Mouse (Mus musculus) cerebellum, adult 18-20 months (tissue): ENCODE data around the gene Ccdc85a.

Experiments
- DNase-seq, 2 experiments: peaks; one replicate each; pipeline ENCODE4 v3.0.0; 2021

The Ccdc85a gene

DNA sequence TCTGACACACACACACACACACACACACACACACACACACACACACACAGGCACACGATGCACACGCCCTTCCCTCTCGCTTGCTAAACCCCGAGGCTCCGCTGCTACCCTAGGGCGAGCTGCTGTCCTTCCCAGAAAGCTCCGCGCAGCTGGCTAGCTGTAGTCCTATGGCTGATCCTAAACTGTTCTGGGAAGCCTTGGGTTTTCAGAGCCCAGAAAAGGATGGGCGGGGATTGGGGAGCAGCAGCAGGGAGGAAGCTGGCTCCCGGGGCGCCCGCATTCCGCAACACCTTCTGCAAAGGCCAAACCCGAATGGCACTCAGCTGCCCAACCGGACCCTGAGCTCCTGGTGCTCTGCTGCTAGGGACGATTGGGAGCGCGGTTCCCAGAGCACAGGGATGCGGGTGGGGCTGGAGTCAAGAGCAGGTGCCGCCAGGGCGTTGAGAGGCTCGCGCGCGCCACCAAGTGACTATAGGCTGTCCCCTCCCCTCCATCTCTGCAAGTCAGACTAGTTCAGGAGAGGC lies at the start of gene Ccdc85a:
Ccdc85a (minus strand) TSS at position 414 of the 524 bp plus-strand sequence.
- peak; percentile 54 to 63 for DNase-seq

- DNase-seq, result no peak
Observed at GRCm38 (mm10) chr11:28633571-28634125, 49.5 kb upstream of the Ccdc85a start.

- DNase-seq, result no peak
Observed at GRCm38 (mm10) chr11:28633093-28633492, 49.0 kb upstream of the Ccdc85a start.

DNA sequence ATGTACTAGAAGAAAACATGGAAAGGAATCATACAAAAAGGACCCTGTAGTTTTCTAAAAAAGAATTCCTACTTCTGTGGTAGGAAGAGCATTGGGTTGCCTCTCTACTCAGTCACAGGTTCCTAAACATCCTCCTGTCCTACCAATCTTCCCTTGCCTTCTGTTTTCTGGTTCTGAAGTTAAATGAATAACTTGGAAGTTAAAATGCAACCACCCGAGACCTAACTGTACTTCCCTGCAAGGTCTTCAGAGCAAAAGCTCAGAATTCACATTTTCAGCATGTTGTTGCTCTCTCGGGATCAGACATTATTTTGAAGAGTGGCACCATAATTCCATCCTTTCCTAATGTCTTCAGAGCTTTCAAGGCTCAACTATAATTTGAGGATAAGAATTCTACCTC lies 46.6 kb upstream of the Ccdc85a start:
- no peak for DNase-seq

DNA sequence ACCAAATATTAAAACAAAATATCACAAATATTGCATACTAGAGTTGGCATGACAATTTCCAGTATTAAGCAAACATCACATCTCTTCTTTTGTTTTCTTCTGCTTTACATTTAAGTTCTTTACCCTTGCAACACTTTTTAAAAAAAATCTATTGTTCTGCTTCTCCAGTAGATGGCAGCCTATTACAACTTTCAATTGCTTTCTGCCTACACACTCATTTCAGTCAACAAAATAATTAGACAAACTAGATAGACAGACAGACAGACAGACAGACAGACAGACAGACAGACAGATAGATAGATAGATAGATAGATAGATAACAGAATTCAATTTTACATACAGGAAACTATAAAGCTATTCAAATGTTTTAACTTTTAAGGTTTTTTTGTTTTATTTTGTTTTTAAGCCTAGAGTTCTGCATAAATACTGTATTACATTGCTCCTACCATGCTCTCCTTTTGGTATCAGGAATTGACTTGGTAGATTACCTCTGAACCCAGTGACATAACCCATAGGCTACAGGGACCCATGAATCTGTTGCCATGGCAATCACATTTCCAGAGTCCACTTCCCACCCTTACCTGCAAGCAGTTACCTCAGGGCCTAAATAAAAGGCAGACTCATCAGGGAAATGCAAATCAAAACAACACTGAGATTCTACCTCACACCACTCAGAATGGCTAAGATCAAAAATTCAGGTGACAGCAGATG lies 26.8 kb upstream of the Ccdc85a start:
- DNase-seq, result no peak

DNA sequence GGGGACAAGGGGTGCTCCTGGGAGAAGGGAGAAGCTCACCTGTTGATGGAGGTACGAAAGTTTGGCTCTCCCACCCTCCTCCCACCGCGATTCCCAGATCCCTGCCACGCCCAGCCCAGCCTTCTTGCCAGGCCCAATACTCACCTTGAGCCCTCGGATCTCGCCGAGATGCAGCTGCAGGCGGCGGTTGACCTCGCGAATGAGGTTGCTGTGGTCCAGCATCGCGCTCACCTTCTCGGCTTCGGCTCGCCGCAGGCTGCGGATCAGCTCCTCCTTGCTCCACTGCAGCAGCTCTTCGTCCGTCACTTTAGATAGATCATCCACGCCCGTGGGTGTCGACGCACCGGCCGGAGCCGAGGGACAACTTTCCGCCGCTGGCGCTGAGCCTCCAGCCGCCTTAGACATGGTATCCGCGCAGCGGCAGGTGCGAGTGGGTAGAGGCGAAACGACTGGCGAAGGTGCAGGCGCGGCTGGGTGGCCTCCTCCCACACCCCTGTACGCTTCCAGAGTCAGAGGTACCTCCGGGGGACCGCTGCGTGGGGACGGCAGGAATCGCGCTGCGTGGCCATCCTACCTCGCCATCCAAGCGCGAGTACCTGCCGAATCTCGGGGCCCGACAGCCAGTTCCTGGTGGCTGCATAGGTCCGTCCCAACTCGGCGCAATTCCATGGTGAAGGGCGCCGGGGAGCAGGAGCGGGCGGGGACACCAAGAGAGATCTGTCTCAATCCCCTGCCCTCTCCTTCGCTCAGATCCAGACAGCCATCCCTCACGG lies 800 bp downstream of the Ccdc85a start:
- DNase-seq, result peak in 1 of 2 experiments; percentile 18

- DNase-seq, result no peak
Observed at GRCm38 (mm10) chr11:28582218-28582617, 1.9 kb downstream of the Ccdc85a start.

GRCm38 (mm10) chr11:28572423-28572822 lies 11.7 kb downstream of the Ccdc85a start:
- DNase-seq, result no peak

DNA sequence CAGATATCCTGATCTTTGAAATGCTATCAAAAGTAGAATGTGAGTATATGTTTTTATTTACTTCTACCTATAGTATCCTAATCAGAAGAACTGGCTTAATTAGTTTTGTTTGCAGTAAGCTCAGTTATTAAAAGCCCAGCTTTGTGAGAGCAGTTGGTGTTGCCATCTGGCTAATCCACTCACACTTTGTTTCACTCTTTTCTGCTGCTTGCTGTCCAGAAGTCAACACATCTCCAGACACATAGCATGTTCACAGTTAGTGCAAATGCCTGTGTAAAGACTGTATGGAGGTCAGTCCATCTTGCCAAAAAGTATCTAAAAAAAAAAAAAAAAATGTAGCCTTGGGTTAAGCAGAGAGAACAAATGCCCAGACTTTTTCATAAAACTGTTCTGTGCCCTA lies 27.7 kb downstream of the Ccdc85a start:
- no peak for DNase-seq

- no peak for DNase-seq
Observed at GRCm38 (mm10) chr11:28543429-28543828, 40.7 kb downstream of the Ccdc85a start.

GRCm38 (mm10) chr11:28541307-28541706 lies 42.8 kb downstream of the Ccdc85a start:
- DNase-seq, result no peak

DNA sequence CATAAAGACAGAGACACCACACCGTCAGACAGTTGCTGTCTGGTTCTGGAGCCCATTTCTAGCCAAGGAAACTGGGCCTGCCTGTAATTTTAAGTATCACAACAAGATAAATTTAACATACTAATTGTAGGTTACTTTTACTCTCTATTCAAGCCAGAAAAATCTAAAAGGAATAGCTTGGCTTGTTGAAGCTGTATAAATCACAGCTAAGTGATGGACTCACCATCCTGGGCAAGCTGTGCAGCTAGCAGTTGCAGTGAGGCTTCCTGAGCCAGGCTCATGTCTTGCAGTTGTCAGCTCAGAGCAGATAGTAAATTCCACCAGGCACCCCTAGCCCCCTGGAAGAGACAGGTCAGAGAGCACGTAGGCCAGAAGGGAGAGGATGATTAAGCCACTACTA lies 50.8 kb downstream of the Ccdc85a start:
- DNase-seq, result no peak

- no peak for DNase-seq
Observed at GRCm38 (mm10) chr11:28501190-28501589, 82.9 kb downstream of the Ccdc85a start.

GRCm38 (mm10) chr11:28497034-28497433 lies 87.1 kb downstream of the Ccdc85a start:
- no peak for DNase-seq

GRCm38 (mm10) chr11:28493362-28493761 lies 90.8 kb downstream of the Ccdc85a start:
- DNase-seq, result no peak

DNA sequence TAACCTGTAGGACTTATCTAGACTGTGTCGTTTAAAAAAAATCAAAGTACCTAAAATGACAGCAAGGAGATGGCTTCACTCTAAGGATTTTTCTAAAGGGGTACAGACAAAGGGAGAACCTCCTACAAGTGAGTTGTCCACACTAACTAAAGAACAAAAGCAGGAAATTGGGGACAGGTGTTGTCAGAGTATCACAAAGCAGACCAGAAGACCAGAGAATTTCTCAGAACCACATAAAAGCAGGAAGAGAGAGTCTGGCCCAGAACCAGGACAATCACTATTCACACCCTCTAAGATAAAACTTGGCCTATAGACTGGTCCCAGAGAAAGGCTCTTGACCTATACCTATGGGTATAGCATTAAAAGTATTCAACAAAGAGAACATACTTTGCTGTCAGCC lies 92.8 kb downstream of the Ccdc85a start:
- DNase-seq, result no peak

- DNase-seq, result no peak
Observed at GRCm38 (mm10) chr11:28484083-28484729, 99.9 kb downstream of the Ccdc85a start.

DNA sequence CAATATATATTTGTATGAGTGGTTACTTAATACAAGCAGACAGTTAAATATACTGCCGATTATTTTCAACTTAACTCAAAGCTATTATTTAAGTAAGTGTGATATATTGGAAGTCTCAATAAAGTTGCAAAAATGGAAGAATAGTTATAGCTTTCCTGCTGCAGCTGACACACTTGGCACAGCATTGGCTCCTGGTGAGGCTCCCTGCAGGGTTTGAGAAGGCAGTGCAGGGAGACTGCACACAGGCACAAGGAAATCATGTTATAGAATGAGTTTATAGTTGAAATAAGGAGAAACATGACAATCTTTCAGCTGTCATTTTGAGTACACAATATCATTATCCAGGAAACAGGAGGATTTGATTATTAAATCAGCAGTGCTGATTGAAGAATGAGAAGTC lies 107.0 kb downstream of the Ccdc85a start:
- no peak for DNase-seq

DNA sequence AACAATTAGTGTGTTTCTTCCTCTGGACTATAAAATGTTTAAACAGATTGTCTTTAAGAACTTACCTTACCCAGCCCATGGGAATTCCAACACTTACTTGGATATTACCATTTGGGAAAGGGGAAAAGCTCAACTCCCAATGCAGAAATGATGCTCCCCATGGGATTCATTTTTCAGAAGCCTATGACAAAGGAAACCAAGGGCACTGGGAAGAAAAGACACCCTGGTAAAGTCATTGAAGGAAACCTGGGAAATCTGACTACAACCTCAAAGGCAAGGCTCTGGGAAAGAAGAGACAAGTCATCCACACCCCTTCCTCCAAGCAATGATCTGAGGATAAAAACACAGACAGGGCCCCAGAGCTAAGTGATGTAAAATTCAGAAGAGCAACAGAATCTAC lies 118.4 kb downstream of the Ccdc85a start:
- DNase-seq, result no peak

DNA sequence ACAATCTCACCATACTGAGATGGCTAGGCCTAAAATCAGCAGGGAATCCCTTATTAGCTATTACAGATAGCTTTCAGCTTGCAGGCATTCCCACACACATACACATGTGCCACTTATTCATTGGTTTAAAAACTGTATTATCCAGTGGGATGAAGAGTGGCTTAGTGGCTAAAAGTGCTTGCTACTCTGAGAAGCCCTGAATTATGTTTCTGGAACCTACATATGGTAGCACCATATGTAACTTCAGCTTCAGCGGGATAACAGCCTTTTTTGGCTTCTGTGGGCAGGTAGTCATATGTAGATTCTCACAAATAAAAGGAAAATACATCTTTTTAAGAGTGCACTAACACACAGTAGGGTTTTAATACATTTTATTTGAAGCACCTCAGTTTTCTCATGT lies 119.2 kb downstream of the Ccdc85a start:
- DNase-seq, result no peak

GRCm38 (mm10) chr11:28459165-28459564 lies 125.0 kb downstream of the Ccdc85a start:
- DNase-seq, result no peak

DNA sequence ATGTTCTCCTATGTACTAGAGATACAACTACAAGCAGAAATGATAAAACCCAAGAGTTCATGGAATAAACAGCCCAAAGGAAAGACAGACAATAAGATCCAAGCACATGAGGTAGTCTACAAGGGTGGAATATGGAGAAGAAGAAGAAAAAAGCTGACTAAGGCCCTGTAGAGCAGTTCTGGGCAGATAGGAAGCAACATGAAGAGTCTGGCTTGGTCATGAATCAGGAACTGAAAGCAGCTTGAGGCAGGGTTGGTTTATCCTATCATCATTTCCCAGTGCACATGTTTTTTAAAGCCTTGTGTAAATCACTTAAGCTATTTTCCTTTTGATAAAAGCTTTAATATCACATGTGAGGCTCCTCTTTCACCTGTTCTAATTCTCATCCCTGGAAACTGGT lies 144.2 kb downstream of the Ccdc85a start:
- no peak for DNase-seq
